Comparison of ENCODE assay signal across 9 mouse cellular contexts in the genomic region with DNA sequence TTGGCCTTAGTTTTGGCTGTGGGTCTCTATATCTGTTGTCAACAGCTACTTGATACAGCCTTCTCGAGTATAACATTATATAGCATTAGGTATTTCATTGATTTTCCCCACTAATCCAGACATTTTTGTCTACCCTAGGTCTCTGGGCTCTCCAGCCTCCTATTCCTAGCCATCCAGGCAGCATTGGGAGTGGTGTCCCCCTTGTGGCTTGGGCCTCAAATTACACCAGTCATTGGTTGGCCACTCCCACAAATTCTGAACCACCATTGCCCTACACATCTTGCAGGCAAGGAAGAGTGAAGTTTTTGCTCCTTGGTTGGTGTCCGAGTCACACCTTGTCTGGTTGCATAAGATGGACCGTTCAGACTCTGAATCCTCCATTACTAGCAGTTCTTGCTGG. TPM values are rescaled to one million over a fixed set of nuclear protein-coding genes. Genes with fewer than 3 reads are reported as not detected.
A peak's percentile ranks its signal among the peaks of the same experiment; 100 is the strongest.
DNase-seq lines count a peak whose midpoint lies in the region; ATAC-seq and TF ChIP-seq lines count a peak whose summit lies in the region.
"Had no signal": no experiment of that assay in that cellular context is flagged by ENCODE, and none has a peak within 500 bp of the region (broad histone marks: within the 10 kb centered on the region; RNA-seq: fewer than 3 reads in every experiment).

No protein-coding gene starts in this region.

- no peak for TF ChIP-seq EP300 in MEL (IDR thresholded peaks at IDR 0.05; ENCODE audit: low read depth in 1 of 2, low read length in 2 of 2)

- H3K4me2 ChIP-seq in kidney, embryonic 16.5 days (replicated peaks; ENCODE audit: low read depth, low read length): no peak overlapping the region

- TF ChIP-seq RAD21 in MEL (IDR thresholded peaks at IDR 0.05; ENCODE audit: low read depth, low read length): peak; percentile 25

- peak; percentile 16 to 33 (median 30); a peak in 4 of 6 replicates for TF ChIP-seq CTCF in MEL (IDR thresholded peaks at IDR 0.05 in 2 of 3, conservative IDR thresholded peaks at IDR 0.05 in 1 of 3; ENCODE audit: control insufficient read depth in 1 of 3, insufficient read depth in 1 of 3, low read depth in 2 of 3, low read length in 3 of 3, poor library complexity in 1 of 3, severe bottlenecking in 1 of 3)

- H3K79me2 ChIP-seq in MEL (ENCODE audit: control insufficient read depth, insufficient read depth, low read length, poor library complexity): no peaks in the 10 kb centered on the region

- no peak overlapping the region for H3K4me3 ChIP-seq in kidney, embryonic 16.5 days (ENCODE audit: low read length)
- no peak overlapping the region for H3K4me3 ChIP-seq in MEL (ENCODE audit: control insufficient read depth in 1 of 2, insufficient read depth in 1 of 2, low read depth in 2 of 2, low read length in 2 of 2)

- H3K4me1 ChIP-seq in kidney, embryonic 16.5 days (ENCODE audit: insufficient read depth, low read length): peaks cover 4% of the 10 kb centered on the region; the same call in 1 of the 2 replicates
- H3K4me1 ChIP-seq in MEL (ENCODE audit: control insufficient read depth in 1 of 2, insufficient read depth in 2 of 2, low read length in 2 of 2): no peaks in the 10 kb centered on the region

- 70% methylated on average over 3 of the region's 3 CpGs for WGBS in kidney, embryonic 16.5 days

- DNase-seq in kidney, adult 18-20 months: peak; percentile 23
- peak; percentile 51 for DNase-seq in MEL (ENCODE audit: low read depth, low spot score)
- DNase-seq in c-Kit-positive CD71-positive TER-119-negative erythroid progenitor cells, embryonic 14.5 days (ENCODE audit: low read depth): peak; percentile 42
- peak; percentile 36 for DNase-seq in kidney, postnatal 10 days
- peak; percentile 24 for DNase-seq in naive thymus-derived CD4-positive, alpha-beta T cell, adult 2 months (ENCODE audit: low read depth)
- no peak for DNase-seq in urinary bladder, adult 18-20 months (ENCODE audit: low spot score in 2 of 2)
- no peak for DNase-seq in spleen, postnatal 36 days (ENCODE audit: low spot score in 2 of 2)

- H3K27me3 ChIP-seq in kidney, embryonic 16.5 days (ENCODE audit: insufficient read depth, low read length): no peaks in the 10 kb centered on the region
- H3K27me3 ChIP-seq in MEL (ENCODE audit: control insufficient read depth in 1 of 2, insufficient read depth in 2 of 2, low read length in 2 of 2): no peaks in the 10 kb centered on the region; a peak in 1 of 4 replicates

- no peak overlapping the region for H3K9ac ChIP-seq in kidney, embryonic 16.5 days (replicated peaks; ENCODE audit: low read length)
- no peak overlapping the region for H3K9ac ChIP-seq in MEL (ENCODE audit: control insufficient read depth, low read depth, low read length, poor library complexity, severe bottlenecking)

- ATAC-seq in kidney, embryonic 16.5 days (ENCODE audit: low FRiP score, low TSS enrichment): no peak

- no peak overlapping the region for H3K27ac ChIP-seq in kidney, embryonic 16.5 days (ENCODE audit: low read length)
- no peak overlapping the region for H3K27ac ChIP-seq in MEL (ENCODE audit: control insufficient read depth, low read depth, low read length)
- H3K27ac ChIP-seq: macrophage had no signal

- no peaks in the 10 kb centered on the region for H3K9me3 ChIP-seq in kidney, embryonic 16.5 days (ENCODE audit: low read length)
- no peaks in the 10 kb centered on the region for H3K9me3 ChIP-seq in MEL (replicated peaks; ENCODE audit: insufficient read depth, low read length)

- no peak for TF ChIP-seq POLR2A in MEL (IDR thresholded peaks at IDR 0.05; ENCODE audit: control insufficient read depth in 1 of 2, insufficient read depth in 1 of 2, low read depth in 1 of 2, low read length in 2 of 2, poor library complexity in 1 of 2)

- H3K36me3 ChIP-seq in kidney, embryonic 16.5 days (ENCODE audit: insufficient read depth, low read length): no peaks in the 10 kb centered on the region
- peaks cover 0 to 2% of the 10 kb centered on the region in 2 experiments; a peak in 2 of 4 replicates for H3K36me3 ChIP-seq in MEL (ENCODE audit: control insufficient read depth in 1 of 2, insufficient read depth in 2 of 2, low read length in 2 of 2)

TF ChIP-seq in MEL, 35 proteins besides CTCF, POLR2A, EP300 and RAD21:
- TF ChIP-seq MYC (IDR thresholded peaks at IDR 0.05; ENCODE audit: low read depth, low read length) (no peak), JUND (IDR thresholded peaks at IDR 0.05; ENCODE audit: low read depth, low read length) (no peak), POLR2AphosphoS5 (IDR thresholded peaks at IDR 0.05; ENCODE audit: borderline replicate concordance, low read depth, low read length) (no peak), ZMIZ1 (IDR thresholded peaks at IDR 0.05; ENCODE audit: low read depth, low read length) (no peak), MAFK (IDR thresholded peaks at IDR 0.05; ENCODE audit: borderline replicate concordance, low read depth, low read length) (no peak), SMC3 (IDR thresholded peaks at IDR 0.05; ENCODE audit: low read depth, low read length) (no peak), TCF12 (IDR thresholded peaks at IDR 0.05; ENCODE audit: low read depth, low read length) (no peak), GABPA (IDR thresholded peaks at IDR 0.05; ENCODE audit: low read depth, low read length) (no peak), USF2 (IDR thresholded peaks at IDR 0.05; ENCODE audit: borderline replicate concordance in 1 of 2, insufficient read depth in 1 of 2, low read depth in 1 of 2, low read length in 2 of 2) (no peak), KAT2A (conservative IDR thresholded peaks at IDR 0.05; ENCODE audit: low read depth, low read length) (no peak), MXI1 (IDR thresholded peaks at IDR 0.05; ENCODE audit: low read depth, low read length) (no peak), TBP (IDR thresholded peaks at IDR 0.05; ENCODE audit: low read depth, low read length) (no peak), POLR2AphosphoS2 (IDR thresholded peaks at IDR 0.05; ENCODE audit: low read length) (no peak), ETS1 (IDR thresholded peaks at IDR 0.05; ENCODE audit: low read depth, low read length) (no peak), GATA1 (IDR thresholded peaks at IDR 0.05; ENCODE audit: low read depth, low read length) (no peak), CHD1 (IDR thresholded peaks at IDR 0.05; ENCODE audit: low read depth, low read length) (no peak), NELFE (IDR thresholded peaks at IDR 0.05; ENCODE audit: low read depth, low read length) (no peak), HCFC1 (IDR thresholded peaks at IDR 0.05; ENCODE audit: low read depth, low read length) (no peak), BHLHE40 (IDR thresholded peaks at IDR 0.05; ENCODE audit: borderline replicate concordance, low read depth, low read length) (no peak), ZKSCAN1 (IDR thresholded peaks at IDR 0.05; ENCODE audit: low read depth, low read length) (no peak)

RNA-seq across cellular contexts. Expression of gene Ybx3, which starts 33.3 kb away (rescaled TPM):
- 32.2 and 35.9 TPM in 2 replicates for polyA plus RNA-seq in kidney, embryonic 16.5 days (2015; fragmentation: Nextera tagmentation; extraction: Ambion mirVana)
- 575 and 609 TPM in 2 replicates for total RNA-seq in MEL (2012; rRNA removed)
- 1,000 to 10,000 TPM in 1 of 2 experiments, 100 to 1,000 TPM in 1; 105 to 1,042 TPM for polyA plus RNA-seq in MEL (2012; ENCODE audit: insufficient read depth in 1 of 2, insufficient read length in 2 of 2, low read depth in 1 of 2, low replicate concordance in 2 of 2, missing spikeins in 1 of 2)

Comparison
In these comparisons a context has a peak if more than half of its experiments do, and no peak if none do; other contexts are left out.
1. DNase-seq: peak in kidney, adult 18-20 months (single experiment), MEL (single experiment), c-Kit-positive CD71-positive TER-119-negative erythroid progenitor cells, embryonic 14.5 days (single experiment), kidney, postnatal 10 days (single experiment) and naive thymus-derived CD4-positive, alpha-beta T cell, adult 2 months (single experiment); none in urinary bladder, adult 18-20 months (0 of 2) and spleen, postnatal 36 days (0 of 2).